Mouse (Mus musculus): ENCODE results near the gene Art4. TPM values are rescaled to one million over a fixed set of nuclear protein-coding genes. Genes with fewer than 3 reads are reported as not detected.

Gene Art4
- total RNA-seq, 2 experiments from 2014 or later = 11.9 to 13.2 TPM

- intact Hi-C loops (cut with DNase I) = loop anchor here (10.0 kb wide), 1 partner anchor 906 kb away; the partner anchor contains the start of gene Strap
- no peak for DNase-seq
Measured at GRCm38 (mm10) chr6:136828681-136829080, 28.9 kb downstream of the Art4 start.

GRCm38 (mm10) chr6:136827881-136828561 is 29.5 kb downstream of the Art4 start, which contains the start of gene Wbp11:
Wbp11 (minus strand) TSS chr6:136828233.
- peak; percentile 98 for DNase-seq
- intact Hi-C loops (cut with DNase I) = loop anchor here (1.0 to 10.0 kb wide), 2 partner anchors 24 to 907 kb away; partner anchors contain the start of genes Hist4h4 and Strap

GRCm38 (mm10) chr6:136827516-136827880 is 30.0 kb downstream of the Art4 start, which contains the start of gene BC049715:
BC049715 (plus strand) TSS chr6:136827626.
- DNase-seq = no peak
- intact Hi-C loops (cut with DNase I) = loop anchor here (1.0 to 10.0 kb wide), 2 partner anchors 23 to 907 kb away; partner anchors contain the start of genes Hist4h4 and Strap

- intact Hi-C loops (cut with DNase I) = loop anchor here (1.0 to 10.0 kb wide), 2 partner anchors 23 to 908 kb away; partner anchors contain the start of genes Hist4h4 and Strap
- DNase-seq = no peak
Measured at GRCm38 (mm10) chr6:136827116-136827515, 30.4 kb downstream of the Art4 start.

DNA sequence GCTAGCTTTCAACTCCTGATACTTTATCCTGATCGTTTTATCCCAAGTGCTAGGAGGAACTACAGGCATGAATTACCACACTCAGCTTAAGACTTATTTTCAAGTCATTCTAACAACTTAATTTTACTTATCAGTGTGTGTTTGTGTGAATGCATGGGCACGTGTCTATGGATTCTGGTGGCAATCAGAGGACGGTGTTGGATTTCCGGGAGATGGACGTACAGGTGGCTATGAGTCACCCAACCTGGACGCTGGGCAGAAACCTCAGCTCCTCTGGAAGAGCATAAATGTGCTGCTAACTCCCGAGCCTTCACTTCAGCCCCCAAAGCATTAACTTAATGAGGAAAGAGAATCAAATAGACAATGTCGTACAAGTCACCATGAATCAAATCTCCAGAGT is 32.5 kb downstream of the Art4 start:
- intact Hi-C loops (cut with DNase I) = loop anchor here (10.0 kb wide), 1 partner anchor 910 kb away; the partner anchor contains the start of gene Strap
- DNase-seq = no peak

- intact Hi-C loops (cut with DNase I) = loop anchor here (10.0 kb wide), 1 partner anchor 914 kb away; the partner anchor contains the start of gene Strap
- DNase-seq = no peak
Measured at GRCm38 (mm10) chr6:136821086-136821485, 36.4 kb downstream of the Art4 start.

DNA sequence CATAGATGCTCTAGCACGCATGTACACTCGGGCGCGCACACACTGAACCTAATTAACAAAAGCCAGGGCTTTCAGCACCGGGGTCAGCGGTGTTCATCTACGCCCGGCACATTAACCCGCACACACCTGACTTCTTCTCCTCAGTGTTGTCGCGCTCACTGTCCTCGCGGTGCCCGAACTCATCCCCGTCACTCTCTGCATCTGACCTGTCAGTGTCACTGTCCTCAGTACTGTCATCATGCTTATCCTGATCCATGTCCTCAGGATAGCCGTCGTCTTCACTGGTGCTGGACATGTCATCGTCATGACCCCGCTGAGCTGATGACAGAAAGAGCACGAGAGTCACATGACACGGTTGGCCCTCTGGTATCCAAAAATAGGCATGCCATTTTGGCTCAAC is 37.2 kb downstream of the Art4 start:
- intact Hi-C loops (cut with DNase I) = loop anchor here (10.0 kb wide), 1 partner anchor 914 kb away; the partner anchor contains the start of gene Strap
- peak in 1 of 2 experiments; percentile 32 for DNase-seq

GRCm38 (mm10) chr6:136817549-136817948 is 40.0 kb downstream of the Art4 start:
- no peak for DNase-seq
- intact Hi-C loops (cut with DNase I) = no loop called here

DNA sequence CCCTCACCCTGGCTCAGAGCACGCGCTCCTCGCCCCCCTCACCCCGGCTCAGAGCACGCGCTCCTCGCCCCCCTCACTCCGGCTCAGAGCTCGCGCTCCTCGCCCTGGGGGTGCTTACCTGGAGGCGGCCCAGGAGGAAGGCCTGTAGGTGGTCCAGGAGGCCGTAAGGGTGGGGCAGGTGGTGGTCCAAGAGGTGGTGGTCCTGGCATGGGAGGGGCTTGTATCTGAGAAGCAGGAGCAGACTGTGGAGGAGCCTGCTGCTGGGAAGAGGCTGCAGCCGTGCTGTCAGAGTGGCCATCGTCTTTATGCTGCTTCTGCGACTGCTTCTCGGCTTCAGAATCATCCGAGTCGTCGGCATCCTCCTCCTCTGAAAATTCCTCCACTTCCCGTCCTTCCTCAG is 40.7 kb downstream of the Art4 start:
- no peak for DNase-seq
- intact Hi-C loops (cut with DNase I) = no loop called here

DNA sequence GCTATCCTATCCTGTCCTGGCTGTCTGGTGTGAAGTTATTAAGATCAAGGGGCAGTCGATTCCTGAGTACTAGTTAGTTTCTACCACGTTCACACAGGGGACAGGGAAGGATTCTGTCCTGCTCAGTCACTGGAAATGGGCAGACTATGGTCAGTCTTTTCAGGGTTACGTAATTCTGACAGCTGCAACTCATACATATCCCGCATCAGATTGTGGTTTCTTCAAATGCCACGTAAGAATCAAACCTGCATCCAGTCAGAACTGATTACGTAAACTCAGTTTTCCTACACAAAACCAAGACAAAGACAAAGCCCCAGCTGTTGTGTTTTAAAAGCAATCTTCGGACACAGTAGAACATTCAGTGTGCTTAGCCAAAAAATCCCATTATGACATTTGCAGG is 42.2 kb downstream of the Art4 start:
- intact Hi-C loops (cut with DNase I) = no loop called here
- DNase-seq = no peak

DNA sequence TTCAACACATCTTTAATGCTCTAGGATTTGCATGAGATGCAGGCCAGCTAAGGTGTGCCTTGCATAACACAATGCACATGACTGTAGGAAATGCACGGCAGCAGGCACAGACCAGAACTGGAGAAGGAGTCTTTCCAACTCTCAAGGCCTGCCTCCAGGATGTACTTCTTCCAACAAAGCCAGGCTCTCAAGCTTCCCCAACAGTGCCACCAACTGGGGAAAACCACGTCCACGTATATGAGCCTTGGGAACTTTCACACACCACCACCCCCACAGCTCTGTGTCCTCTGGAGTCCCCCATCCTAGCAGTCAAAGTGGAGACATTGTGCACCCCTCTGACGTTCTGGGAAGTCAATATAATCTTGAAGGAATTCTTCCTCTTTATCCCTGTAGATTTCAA is 44.4 kb downstream of the Art4 start:
- DNase-seq = peak; percentile 29 to 50
- intact Hi-C loops (cut with DNase I) = no loop called here

DNA sequence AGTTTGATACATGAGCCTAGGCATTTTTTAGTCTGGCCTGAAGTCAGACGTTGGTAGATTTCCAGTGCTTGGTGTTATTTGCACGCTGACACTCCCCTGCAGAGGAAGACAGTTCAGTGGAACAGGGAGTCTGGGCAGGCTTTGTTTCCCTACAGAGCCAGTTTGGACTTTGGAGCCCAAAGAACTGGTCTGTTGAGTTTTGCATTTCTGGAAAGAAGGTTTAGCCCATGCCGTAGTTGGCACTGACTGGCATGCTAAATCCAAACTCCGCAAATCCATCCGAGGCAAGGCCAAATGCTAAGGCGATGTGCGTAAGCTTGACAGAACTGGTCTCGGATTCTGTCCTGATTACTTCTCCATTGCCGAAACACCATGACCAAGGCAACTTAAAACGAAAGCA is 46.3 kb downstream of the Art4 start:
- intact Hi-C loops (cut with DNase I) = no loop called here
- DNase-seq = no peak

DNA sequence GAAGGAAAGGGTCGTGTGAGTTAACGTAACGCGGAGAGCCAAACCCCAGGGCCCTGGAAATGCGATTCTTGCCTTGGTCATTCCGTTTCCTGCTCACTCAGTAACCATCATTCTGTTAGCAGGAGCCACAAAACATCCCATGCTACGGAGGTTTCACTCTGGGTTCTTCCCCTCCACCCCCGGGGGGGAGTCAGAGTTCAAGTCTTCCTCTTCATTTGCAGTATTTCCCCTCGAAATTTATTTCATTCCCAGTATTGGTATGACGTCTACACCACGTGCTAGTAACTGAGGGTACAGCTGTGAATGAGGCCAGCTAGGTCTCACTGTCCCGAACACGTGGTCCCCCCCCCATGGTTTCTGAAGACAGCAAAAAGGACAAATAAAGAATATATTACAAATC is 47.9 kb downstream of the Art4 start:
- intact Hi-C loops (cut with DNase I) = no loop called here
- no peak for DNase-seq

GRCm38 (mm10) chr6:136809077-136809476 is 48.5 kb downstream of the Art4 start:
- peak; percentile 45 to 52 for DNase-seq
- intact Hi-C loops (cut with DNase I) = no loop called here

DNA sequence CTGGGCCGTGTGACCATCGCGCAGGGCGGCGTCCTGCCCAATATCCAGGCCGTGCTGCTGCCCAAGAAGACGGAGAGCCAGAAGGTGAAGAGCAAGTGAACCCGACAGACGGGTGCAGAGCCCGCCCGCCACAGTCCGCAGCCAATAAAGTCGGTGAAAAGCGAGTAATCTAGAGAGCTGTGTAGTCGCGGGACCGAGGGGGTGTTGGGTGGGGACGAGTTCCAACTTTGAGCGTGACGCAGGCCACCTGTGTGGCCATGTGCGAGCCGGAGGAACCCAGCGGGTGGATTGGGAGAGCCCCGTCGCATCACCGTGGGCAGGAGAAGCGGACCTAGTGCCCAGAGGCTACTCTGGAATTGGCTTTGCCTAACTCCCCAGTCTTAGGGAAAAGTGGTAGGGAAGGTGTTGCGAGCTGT is 48.9 kb downstream of the Art4 start:
- peak; percentile 44 to 64 for DNase-seq
- intact Hi-C loops (cut with DNase I) = no loop called here

DNA sequence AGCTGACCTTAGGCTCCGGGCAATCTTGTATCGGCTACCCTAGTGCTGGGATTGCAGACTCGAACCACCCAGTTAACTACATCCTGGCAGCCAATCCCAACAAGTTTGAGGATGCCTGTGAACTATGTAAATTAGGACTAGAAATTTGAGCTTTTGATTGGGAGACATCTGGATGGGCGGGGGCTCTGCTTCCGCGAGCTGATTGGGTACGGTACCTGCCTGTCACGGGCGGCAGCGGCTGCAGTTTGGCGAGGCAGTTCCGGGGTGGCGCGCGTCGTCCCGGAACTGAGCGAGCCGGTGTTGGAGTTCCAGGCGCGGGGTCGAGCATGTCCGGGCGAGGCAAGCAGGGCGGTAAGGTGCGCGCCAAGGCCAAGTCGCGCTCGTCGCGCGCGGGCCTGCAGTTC is 49.5 kb downstream of the Art4 start, which contains the start of gene H2afj:
TSS of gene H2afj (plus strand) at position 231 of the 404 bp plus-strand sequence.
- intact Hi-C loops (cut with DNase I) = no loop called here
- peak; percentile 99 for DNase-seq

DNA sequence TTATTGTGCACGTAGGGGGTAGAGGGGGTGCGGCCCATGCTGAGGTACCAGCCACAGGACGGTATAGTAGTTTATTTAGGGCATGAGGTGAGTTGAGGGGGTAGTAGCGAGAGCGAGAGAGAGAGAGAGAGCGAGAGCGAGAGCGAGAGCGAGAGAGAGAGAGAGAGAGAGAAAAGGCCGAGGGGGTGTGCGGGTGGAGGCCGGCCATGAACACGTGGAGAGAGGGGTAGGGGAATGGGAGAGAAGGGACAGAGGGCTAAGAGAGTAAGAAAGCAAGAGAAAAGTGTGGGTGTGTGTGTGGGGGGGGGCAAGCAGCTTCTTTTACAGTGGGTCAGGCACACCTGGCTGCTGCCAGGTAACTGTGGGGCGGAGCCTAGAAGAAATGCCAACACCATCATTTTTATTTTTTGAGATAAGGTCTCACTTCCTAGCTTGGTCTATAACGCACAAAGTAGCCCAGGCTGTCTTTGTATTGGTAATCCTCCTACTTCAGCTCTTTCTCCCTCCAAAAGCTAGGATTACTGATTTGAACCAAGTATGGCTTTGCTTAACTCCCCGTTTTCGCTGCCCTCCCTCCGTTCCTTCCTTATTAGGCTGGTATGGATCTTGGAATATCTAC is 50.0 kb downstream of the Art4 start:
- intact Hi-C loops (cut with DNase I) = no loop called here
- DNase-seq = no peak

DNA sequence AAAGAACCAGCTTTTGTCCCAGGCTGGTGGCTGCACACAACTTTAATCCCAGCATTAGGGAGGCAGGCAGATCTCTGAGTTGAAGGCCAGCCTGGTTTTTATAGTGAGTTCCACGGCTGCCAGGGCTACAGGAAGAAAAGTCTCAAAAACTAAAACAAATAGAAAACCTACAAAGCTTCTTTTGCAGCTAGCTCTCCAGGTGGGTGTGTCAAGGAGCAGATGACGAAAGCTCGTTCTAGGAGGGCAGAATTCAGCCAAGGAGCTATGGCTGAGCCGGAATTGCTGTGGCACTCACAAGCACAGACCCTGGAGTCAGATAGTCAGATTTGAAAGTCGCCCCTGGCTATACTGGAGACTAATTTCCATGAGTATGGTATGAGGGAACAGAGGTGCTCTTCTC is 50.7 kb downstream of the Art4 start:
- DNase-seq = no peak
- intact Hi-C loops (cut with DNase I) = no loop called here

GRCm38 (mm10) chr6:136805409-136805775 is 52.1 kb downstream of the Art4 start:
- no peak for DNase-seq
- intact Hi-C loops (cut with DNase I) = loop anchor here (2.0 kb wide), 1 partner anchor 51 kb away; the partner anchor contains the start of gene Art4

- no peak for DNase-seq
- intact Hi-C loops (cut with DNase I) = loop anchor here (1.0 to 2.0 kb wide), 2 partner anchors 22 to 52 kb away; partner anchors contain the start of genes Art4 and BC049715
Measured at GRCm38 (mm10) chr6:136804705-136805408, 52.7 kb downstream of the Art4 start.

All from heart, postnatal 10 days (tissue).